Mouse (Mus musculus): ENCODE results near the gene Zfp260. TPM values are rescaled to one million over a fixed set of nuclear protein-coding genes. Genes with fewer than 3 reads are reported as not detected.
A peak's percentile ranks its signal among the peaks of the same experiment; 100 is the strongest.
"Not testable (repeated sequence)": the region's sequence is repeated elsewhere in the genome, so short reads cannot be mapped to it uniquely, and the experiment has no call there.

Gene Zfp260
- total RNA-seq, 1 experiment: 40.4 TPM

DNA sequence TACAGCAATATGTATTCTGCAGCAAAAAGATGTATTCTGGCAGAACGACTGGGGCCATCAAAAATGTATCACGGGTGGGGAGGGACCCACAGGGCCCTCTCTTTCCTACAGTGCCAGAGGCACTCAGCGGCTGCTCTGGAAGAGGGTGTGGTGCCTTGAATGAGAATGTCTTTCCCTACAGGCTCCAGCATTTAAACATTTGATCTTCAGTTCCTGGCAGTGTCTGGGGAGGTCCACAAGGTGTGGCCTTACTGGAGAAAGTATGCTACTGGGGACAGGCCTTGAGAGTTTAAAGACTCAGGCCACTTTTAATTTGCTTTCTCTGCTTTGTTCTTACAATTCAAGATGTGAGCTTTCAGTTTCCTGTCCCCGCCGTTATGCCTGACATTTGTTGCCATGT lies 21.5 kb downstream of the Zfp260 start:
- TF ChIP-seq CHD2 (IDR thresholded peaks at IDR 0.05; ENCODE audit: low read depth, low read length) (no peak), ZNF384 (IDR thresholded peaks at IDR 0.05; ENCODE audit: low read depth, low read length) (no peak), MAFK (IDR thresholded peaks at IDR 0.05; ENCODE audit: insufficient read depth, low read depth, low read length) (no peak), HCFC1 (IDR thresholded peaks at IDR 0.05; ENCODE audit: borderline replicate concordance, insufficient read depth, low read length) (no peak), ZC3H11A (IDR thresholded peaks at IDR 0.05; ENCODE audit: borderline replicate concordance, low read depth, low read length) (no peak)
- Histone ChIP-seq H3K36me3 (ENCODE audit: control insufficient read depth, insufficient read depth, low read length, poor library complexity, severe bottlenecking) (no peaks in the 10 kb centered on the region; the same call in 1 of the 2 replicates), H3K27ac (ENCODE audit: insufficient read depth, low read depth, low read length, poor library complexity, severe bottlenecking) (no peak overlapping the region), H3K9ac (ENCODE audit: insufficient read depth, low read depth, low read length, poor library complexity, severe bottlenecking) (no peak overlapping the region), H3K4me3 (ENCODE audit: insufficient read depth in 1 of 2, low read depth in 1 of 2, low read length in 2 of 2, poor library complexity in 1 of 2, severe bottlenecking in 1 of 2) (no peak overlapping the region), H3K9me3 (ENCODE audit: control insufficient read depth, insufficient read depth, low read depth, low read length) (0 out of 2 replicates have a peak, but pooled peaks cover 3% of the 10 kb centered on the region), H3K4me1 (ENCODE audit: control insufficient read depth in 2 of 2, insufficient read depth in 2 of 2, low read length in 2 of 2, poor library complexity in 1 of 2) (no peaks in the 10 kb centered on the region)
- in situ Hi-C loops (cut with MboI; ENCODE audit: low sequenced_read_pairs in 2 of 2, unreplicated experiment in 2 of 2): no loop called here
- DNase-seq (ENCODE audit: low read depth, low spot score): no peak

DNA sequence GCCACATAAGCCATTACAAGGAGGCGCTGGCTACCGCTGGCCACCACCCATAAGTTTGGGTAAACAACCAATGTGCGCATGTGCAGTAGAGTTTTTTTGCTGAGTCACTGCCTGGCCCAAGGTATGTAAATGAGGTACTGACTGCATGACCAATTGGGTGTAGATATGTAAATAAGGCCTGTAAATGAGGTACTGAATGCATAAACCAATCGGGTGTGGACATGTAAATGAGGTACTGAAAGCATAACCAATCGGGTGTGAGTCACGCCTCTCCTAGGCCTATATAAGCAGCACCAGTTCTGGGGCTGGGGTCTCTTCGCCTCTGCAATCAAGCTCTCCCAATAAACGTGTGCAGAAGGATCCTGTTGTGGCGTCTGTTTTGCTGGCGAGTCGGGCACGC lies 23.4 kb downstream of the Zfp260 start:
- H3K9me3 ChIP-seq (ENCODE audit: control insufficient read depth, insufficient read depth, low read depth, low read length); H3K36me3 ChIP-seq (ENCODE audit: control insufficient read depth, insufficient read depth, low read length, poor library complexity, severe bottlenecking); DNase-seq (ENCODE audit: low read depth, low spot score); H3K4me3 ChIP-seq (ENCODE audit: insufficient read depth in 1 of 2, low read depth in 1 of 2, low read length in 2 of 2, poor library complexity in 1 of 2, severe bottlenecking in 1 of 2); H3K4me1 ChIP-seq (ENCODE audit: control insufficient read depth in 2 of 2, insufficient read depth in 2 of 2, low read length in 2 of 2, poor library complexity in 1 of 2); H3K9ac ChIP-seq (ENCODE audit: insufficient read depth, low read depth, low read length, poor library complexity, severe bottlenecking); in situ Hi-C loops (cut with MboI; ENCODE audit: low sequenced_read_pairs in 2 of 2, unreplicated experiment in 2 of 2): not testable (repeated sequence)
- peak overlapping the region; percentile 63 for H3K27ac ChIP-seq (ENCODE audit: insufficient read depth, low read depth, low read length, poor library complexity, severe bottlenecking)
- TF ChIP-seq MAFK (IDR thresholded peaks at IDR 0.05; ENCODE audit: insufficient read depth, low read depth, low read length): peak; percentile 89

DNA sequence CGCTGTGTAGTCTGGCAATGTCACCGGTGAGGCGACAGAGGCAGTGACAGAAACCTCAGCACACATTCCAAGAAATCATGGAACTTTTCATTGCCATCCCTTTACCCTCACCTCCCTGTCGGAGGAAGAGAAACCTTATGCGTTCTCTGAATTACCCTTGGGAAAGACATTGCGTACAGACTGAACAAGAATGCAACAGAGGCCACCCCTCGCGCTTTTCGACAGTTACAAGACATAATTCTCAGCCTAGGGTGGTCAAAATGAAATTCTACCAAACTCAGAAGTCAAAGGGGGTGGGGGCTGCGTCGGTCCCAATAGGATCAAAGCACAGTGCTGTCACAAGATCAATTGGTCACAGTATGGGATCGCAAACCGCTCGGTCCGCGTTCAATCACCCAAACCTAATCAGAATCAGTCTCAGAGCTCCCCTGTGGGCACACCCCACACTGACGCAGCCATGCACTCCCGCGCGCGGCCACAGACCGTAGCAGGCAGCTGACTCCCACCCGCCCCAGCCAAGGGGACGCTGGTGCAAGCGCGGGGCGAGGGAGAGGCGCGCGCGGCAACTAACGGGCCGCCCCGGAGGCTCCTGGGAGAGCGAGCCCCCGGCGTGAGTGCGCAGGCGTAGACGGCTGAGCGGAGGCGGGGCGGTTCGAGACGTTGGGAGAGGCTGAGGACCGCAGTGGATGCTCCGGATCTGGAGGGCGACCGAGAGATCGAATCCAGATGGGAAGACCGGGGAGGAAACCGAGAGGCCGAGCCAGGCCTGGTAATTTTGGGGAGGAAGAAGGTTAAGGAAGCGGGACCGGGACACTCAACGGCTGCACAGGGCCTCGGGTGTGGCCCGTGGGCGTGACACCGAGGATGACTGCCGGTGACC lies 27.0 kb downstream of the Zfp260 start, which contains the start of gene Zfp382:
Zfp382 (plus strand) TSS at position 635 of the 880 bp plus-strand sequence.
- no peaks in the 10 kb centered on the region; the same call in 1 of the 2 replicates for H3K36me3 ChIP-seq (ENCODE audit: control insufficient read depth, insufficient read depth, low read length, poor library complexity, severe bottlenecking)
- peak within 1 kb of the TSS; percentile 86 for H3K9ac ChIP-seq (ENCODE audit: insufficient read depth, low read depth, low read length, poor library complexity, severe bottlenecking)
- no peak within 1 kb of the TSS for H3K27ac ChIP-seq (ENCODE audit: insufficient read depth, low read depth, low read length, poor library complexity, severe bottlenecking)
- TF ChIP-seq ZC3H11A (IDR thresholded peaks at IDR 0.05; ENCODE audit: borderline replicate concordance, low read depth, low read length): no peak
- no peak for TF ChIP-seq CHD2 (IDR thresholded peaks at IDR 0.05; ENCODE audit: low read depth, low read length)
- no peak for TF ChIP-seq HCFC1 (IDR thresholded peaks at IDR 0.05; ENCODE audit: borderline replicate concordance, insufficient read depth, low read length)
- no peak for TF ChIP-seq ZNF384 (IDR thresholded peaks at IDR 0.05; ENCODE audit: low read depth, low read length)
- TF ChIP-seq MAFK (IDR thresholded peaks at IDR 0.05; ENCODE audit: insufficient read depth, low read depth, low read length): no peak
- H3K4me3 ChIP-seq (ENCODE audit: insufficient read depth in 1 of 2, low read depth in 1 of 2, low read length in 2 of 2, poor library complexity in 1 of 2, severe bottlenecking in 1 of 2): peak within 1 kb of the TSS; percentile 78 to 86
- 0 out of 2 replicates have a peak, but pooled peaks cover 3% of the 10 kb centered on the region for H3K9me3 ChIP-seq (ENCODE audit: control insufficient read depth, insufficient read depth, low read depth, low read length)
- peaks cover 0 to 4% of the 10 kb centered on the region in 2 experiments; a peak in 1 of 4 replicates for H3K4me1 ChIP-seq (ENCODE audit: control insufficient read depth in 2 of 2, insufficient read depth in 2 of 2, low read length in 2 of 2, poor library complexity in 1 of 2)
- in situ Hi-C loops (cut with MboI; ENCODE audit: low sequenced_read_pairs in 2 of 2, unreplicated experiment in 2 of 2): no loop called here
- peak; percentile 89 for DNase-seq (ENCODE audit: low read depth, low spot score)

DNA sequence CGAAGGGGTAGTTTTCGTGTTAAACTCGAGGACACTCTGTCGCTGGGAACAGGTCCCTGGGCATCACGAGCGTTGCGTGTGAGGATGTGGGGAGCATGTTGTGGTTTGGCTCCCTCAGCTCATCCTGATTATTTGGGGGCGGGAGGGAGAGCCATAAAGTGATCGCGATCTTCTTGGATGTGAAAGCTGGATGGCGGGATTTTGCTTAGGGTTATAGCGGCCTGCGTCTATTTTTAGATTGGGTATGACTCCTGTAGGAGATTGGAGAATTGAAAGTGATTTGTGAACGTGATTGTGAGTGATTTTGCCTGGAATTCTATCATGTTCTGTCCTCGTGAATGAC lies 27.6 kb downstream of the Zfp260 start:
- TF ChIP-seq MAFK (IDR thresholded peaks at IDR 0.05; ENCODE audit: insufficient read depth, low read depth, low read length): no peak
- TF ChIP-seq ZC3H11A (IDR thresholded peaks at IDR 0.05; ENCODE audit: borderline replicate concordance, low read depth, low read length): no peak
- TF ChIP-seq ZNF384 (IDR thresholded peaks at IDR 0.05; ENCODE audit: low read depth, low read length): no peak
- TF ChIP-seq CHD2 (IDR thresholded peaks at IDR 0.05; ENCODE audit: low read depth, low read length): no peak
- no peak for TF ChIP-seq HCFC1 (IDR thresholded peaks at IDR 0.05; ENCODE audit: borderline replicate concordance, insufficient read depth, low read length)
- Histone ChIP-seq H3K36me3 (ENCODE audit: control insufficient read depth, insufficient read depth, low read length, poor library complexity, severe bottlenecking) (no peaks in the 10 kb centered on the region; the same call in 1 of the 2 replicates), H3K4me3 (ENCODE audit: insufficient read depth in 1 of 2, low read depth in 1 of 2, low read length in 2 of 2, poor library complexity in 1 of 2, severe bottlenecking in 1 of 2) (peak overlapping the region; percentile 78 to 86), H3K27ac (ENCODE audit: insufficient read depth, low read depth, low read length, poor library complexity, severe bottlenecking) (no peak overlapping the region), H3K4me1 (ENCODE audit: control insufficient read depth in 2 of 2, insufficient read depth in 2 of 2, low read length in 2 of 2, poor library complexity in 1 of 2) (peaks cover 0 to 4% of the 10 kb centered on the region in 2 experiments; a peak in 1 of 4 replicates), H3K9me3 (ENCODE audit: control insufficient read depth, insufficient read depth, low read depth, low read length) (no peaks in the 10 kb centered on the region), H3K9ac (ENCODE audit: insufficient read depth, low read depth, low read length, poor library complexity, severe bottlenecking) (peak overlapping the region; percentile 54)
- no peak for DNase-seq (ENCODE audit: low read depth, low spot score)
- in situ Hi-C loops (cut with MboI; ENCODE audit: low sequenced_read_pairs in 2 of 2, unreplicated experiment in 2 of 2): no loop called here

Data from ES-E14 (cell line).